Mouse (Mus musculus) MEL (cell line): ENCODE measurements around the gene Nxnl1.
A peak's percentile ranks its signal among the peaks of the same experiment; 100 is the strongest.

Source experiments
- CTCF ChIP-seq, 3 experiments: IDR thresholded peaks in 2 of 3; conservative IDR thresholded peaks in 1 of 3; 2 replicates each; pipeline ENCODE4 v1.5.1; 2011 to 2012; ENCODE audit warnings: low read length in 3 of 3, low read depth in 2 of 3, mild to moderate bottlenecking in 2 of 3, improper control_type of control experiment in 1 of 3, inconsistent platforms in 1 of 3, mixed read lengths in 1 of 3, moderate library complexity in 1 of 3; ENCODE audit not compliant: control insufficient read depth in 1 of 3, insufficient read depth in 1 of 3, poor library complexity in 1 of 3, severe bottlenecking in 1 of 3
- GABPA ChIP-seq: IDR thresholded peaks from 2 replicates; pipeline ENCODE4 v1.6.1; 2012; ENCODE audit warnings: low read depth, mild to moderate bottlenecking, inconsistent platforms, low read length, improper control_type of control experiment, moderate library complexity
- NRF1 ChIP-seq: IDR thresholded peaks from 2 replicates; pipeline ENCODE4 v1.6.1; 2014; ENCODE audit warnings: low read depth, mild to moderate bottlenecking, inconsistent platforms, low read length, improper control_type of control experiment, moderate library complexity; ENCODE audit not compliant: poor library complexity, insufficient read depth, severe bottlenecking
- SIN3A ChIP-seq: IDR thresholded peaks from 2 replicates; pipeline ENCODE4 v1.6.1; 2012; ENCODE audit warnings: low read length, improper control_type of control experiment, inconsistent platforms
- TAL1 ChIP-seq: IDR thresholded peaks from 2 replicates; pipeline ENCODE4 v1.6.1; 2012; ENCODE audit warnings: mild to moderate bottlenecking, inconsistent platforms, low read length, moderate library complexity, mixed read lengths
- USF2 ChIP-seq, 2 experiments: IDR thresholded peaks; 2 replicates each; pipeline ENCODE4 v1.6.1; 2011 to 2012; ENCODE audit warnings: improper control_type of control experiment in 2 of 2, low read length in 2 of 2, borderline replicate concordance in 1 of 2, inconsistent platforms in 1 of 2, low read depth in 1 of 2, mild to moderate bottlenecking in 1 of 2; ENCODE audit not compliant: insufficient read depth in 1 of 2

GRCm38 (mm10) chr8:71511644-71512043 lies 54.8 kb downstream of the Nxnl1 start, which contains the start of gene Plvap:
- TF ChIP-seq SIN3A (peak; percentile 71; the same call in 1 of the 2 replicates), TAL1 (peak; percentile 92), USF2 (IDR thresholded peaks at IDR 0.05; ENCODE audit: borderline replicate concordance in 1 of 2, insufficient read depth in 1 of 2, low read depth in 1 of 2, low read length in 2 of 2) (no peak), NRF1 (no peak), GABPA (no peak), CTCF (IDR thresholded peaks at IDR 0.05 in 2 of 3, conservative IDR thresholded peaks at IDR 0.05 in 1 of 3; ENCODE audit: control insufficient read depth in 1 of 3, insufficient read depth in 1 of 3, low read depth in 2 of 3, low read length in 3 of 3, poor library complexity in 1 of 3, severe bottlenecking in 1 of 3) (no peak)
